Mouse (Mus musculus): ENCODE data around the gene Supt3. TPM values are rescaled to one million over a fixed set of nuclear protein-coding genes. Genes with fewer than 3 reads are reported as not detected.
A peak's percentile ranks its signal among the peaks of the same experiment; 100 is the strongest.

The Supt3 gene
- polyA plus RNA-seq, 1 experiment from 2014 or later: 19.9 TPM

GRCm38 (mm10) chr17:45063776-45064175 is 286.8 kb downstream of the Supt3 start:
- H3K36me3 ChIP-seq (ENCODE audit: control insufficient read depth, insufficient read depth, low read length): no peaks in the 10 kb centered on the region
- H3K9me3 ChIP-seq (ENCODE audit: control insufficient read depth, low read length): no peaks in the 10 kb centered on the region
- H3K4me2 ChIP-seq (ENCODE audit: low read length): no peak overlapping the region
- no peak for DNase-seq
- 88% methylated on average over 5 of the region's 5 CpGs for WGBS
- H3K27ac ChIP-seq (replicated peaks; ENCODE audit: low read depth, low read length): no peak overlapping the region
- 0 out of 2 replicates have a peak, but pooled peaks cover 3% of the 10 kb centered on the region for H3K4me1 ChIP-seq (ENCODE audit: control insufficient read depth, insufficient read depth, low read length)
- no peaks in the 10 kb centered on the region for H3K27me3 ChIP-seq (ENCODE audit: control insufficient read depth, insufficient read depth, low read length)
- ATAC-seq (ENCODE audit: low FRiP score, low TSS enrichment): no peak
- no peak overlapping the region for H3K9ac ChIP-seq (replicated peaks; ENCODE audit: low read length)
- H3K4me3 ChIP-seq (replicated peaks; ENCODE audit: low read depth, low read length): no peak overlapping the region

GRCm38 (mm10) chr17:45065465-45065864 is 288.5 kb downstream of the Supt3 start:
- no peak overlapping the region for H3K27ac ChIP-seq (replicated peaks; ENCODE audit: low read depth, low read length)
- no peaks in the 10 kb centered on the region for H3K36me3 ChIP-seq (ENCODE audit: control insufficient read depth, insufficient read depth, low read length)
- 75% methylated on average over 2 of the region's 2 CpGs for WGBS
- no peaks in the 10 kb centered on the region for H3K27me3 ChIP-seq (ENCODE audit: control insufficient read depth, insufficient read depth, low read length)
- no peak overlapping the region for H3K4me3 ChIP-seq (replicated peaks; ENCODE audit: low read depth, low read length)
- H3K9ac ChIP-seq (replicated peaks; ENCODE audit: low read length): no peak overlapping the region
- H3K4me1 ChIP-seq (ENCODE audit: control insufficient read depth, insufficient read depth, low read length): 0 out of 2 replicates have a peak, but pooled peaks cover 3% of the 10 kb centered on the region
- H3K9me3 ChIP-seq (ENCODE audit: control insufficient read depth, low read length): no peaks in the 10 kb centered on the region
- DNase-seq (no peak), ATAC-seq (ENCODE audit: low FRiP score, low TSS enrichment) (no peak)
- H3K4me2 ChIP-seq (ENCODE audit: low read length): no peak overlapping the region

DNA sequence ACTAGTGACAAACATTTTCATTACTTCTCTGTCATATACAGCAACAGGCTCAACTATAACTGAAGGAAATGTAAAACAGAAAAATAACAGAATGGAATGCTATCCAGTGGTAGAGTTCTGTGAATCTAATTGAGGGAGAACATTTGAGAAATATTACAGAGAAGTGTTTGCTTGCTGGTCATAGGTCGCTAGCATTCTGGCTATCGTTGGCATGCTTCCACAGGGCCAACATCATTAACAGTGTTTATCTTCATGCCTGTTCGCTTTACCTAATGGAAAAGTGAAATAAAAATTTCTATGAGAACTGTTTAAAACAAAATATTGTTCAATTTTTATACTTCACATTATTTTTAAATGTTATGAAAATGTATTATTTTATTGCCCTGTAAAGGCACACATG is 290.5 kb downstream of the Supt3 start:
- Histone ChIP-seq H3K9me3 (ENCODE audit: control insufficient read depth, low read length) (no peaks in the 10 kb centered on the region), H3K9ac (replicated peaks; ENCODE audit: low read length) (no peak overlapping the region), H3K27ac (replicated peaks; ENCODE audit: low read depth, low read length) (no peak overlapping the region), H3K4me1 (ENCODE audit: control insufficient read depth, insufficient read depth, low read length) (0 out of 2 replicates have a peak, but pooled peaks cover 3% of the 10 kb centered on the region), H3K4me3 (replicated peaks; ENCODE audit: low read depth, low read length) (no peak overlapping the region), H3K36me3 (ENCODE audit: control insufficient read depth, insufficient read depth, low read length) (no peaks in the 10 kb centered on the region), H3K27me3 (ENCODE audit: control insufficient read depth, insufficient read depth, low read length) (no peaks in the 10 kb centered on the region), H3K4me2 (ENCODE audit: low read length) (no peak overlapping the region)
- no peak for ATAC-seq (ENCODE audit: low FRiP score, low TSS enrichment)
- 93% methylated on average over 3 of the region's 3 CpGs for WGBS
- no peak for DNase-seq

GRCm38 (mm10) chr17:45068321-45068720 is 291.4 kb downstream of the Supt3 start:
- H3K27ac ChIP-seq (replicated peaks; ENCODE audit: low read depth, low read length): no peak overlapping the region
- ATAC-seq (ENCODE audit: low FRiP score, low TSS enrichment) (no peak), DNase-seq (peak; percentile 33)
- H3K27me3 ChIP-seq (ENCODE audit: control insufficient read depth, insufficient read depth, low read length): no peaks in the 10 kb centered on the region
- H3K36me3 ChIP-seq (ENCODE audit: control insufficient read depth, insufficient read depth, low read length): no peaks in the 10 kb centered on the region
- no peak overlapping the region for H3K4me2 ChIP-seq (ENCODE audit: low read length)
- H3K9ac ChIP-seq (replicated peaks; ENCODE audit: low read length): no peak overlapping the region
- WGBS: 30% methylated on average over 7 of the region's 7 CpGs
- no peaks in the 10 kb centered on the region for H3K9me3 ChIP-seq (ENCODE audit: control insufficient read depth, low read length)
- H3K4me1 ChIP-seq (ENCODE audit: control insufficient read depth, insufficient read depth, low read length): 0 out of 2 replicates have a peak, but pooled peaks cover 3% of the 10 kb centered on the region
- H3K4me3 ChIP-seq (replicated peaks; ENCODE audit: low read depth, low read length): no peak overlapping the region

GRCm38 (mm10) chr17:45072495-45073347 is 295.8 kb downstream of the Supt3 start:
- no peak overlapping the region for H3K4me2 ChIP-seq (ENCODE audit: low read length)
- no peak for DNase-seq
- no peak overlapping the region for H3K27ac ChIP-seq (replicated peaks; ENCODE audit: low read depth, low read length)
- 0 out of 2 replicates have a peak, but pooled peaks cover 3% of the 10 kb centered on the region for H3K4me1 ChIP-seq (ENCODE audit: control insufficient read depth, insufficient read depth, low read length)
- no peak overlapping the region for H3K9ac ChIP-seq (replicated peaks; ENCODE audit: low read length)
- 71% methylated on average over 7 of the region's 7 CpGs for WGBS
- H3K36me3 ChIP-seq (ENCODE audit: control insufficient read depth, insufficient read depth, low read length): no peaks in the 10 kb centered on the region
- ATAC-seq (ENCODE audit: low FRiP score, low TSS enrichment): no peak
- H3K9me3 ChIP-seq (ENCODE audit: control insufficient read depth, low read length): no peaks in the 10 kb centered on the region
- H3K4me3 ChIP-seq (replicated peaks; ENCODE audit: low read depth, low read length): no peak overlapping the region
- H3K27me3 ChIP-seq (ENCODE audit: control insufficient read depth, insufficient read depth, low read length): no peaks in the 10 kb centered on the region

GRCm38 (mm10) chr17:45073348-45073634 is 296.3 kb downstream of the Supt3 start:
- no peaks in the 10 kb centered on the region for H3K27me3 ChIP-seq (ENCODE audit: control insufficient read depth, insufficient read depth, low read length)
- H3K27ac ChIP-seq (replicated peaks; ENCODE audit: low read depth, low read length): no peak overlapping the region
- no peaks in the 10 kb centered on the region for H3K36me3 ChIP-seq (ENCODE audit: control insufficient read depth, insufficient read depth, low read length)
- no peak overlapping the region for H3K4me3 ChIP-seq (replicated peaks; ENCODE audit: low read depth, low read length)
- no peaks in the 10 kb centered on the region for H3K9me3 ChIP-seq (ENCODE audit: control insufficient read depth, low read length)
- ATAC-seq (ENCODE audit: low FRiP score, low TSS enrichment): no peak
- H3K4me2 ChIP-seq (ENCODE audit: low read length): no peak overlapping the region
- H3K4me1 ChIP-seq (ENCODE audit: control insufficient read depth, insufficient read depth, low read length): 0 out of 2 replicates have a peak, but pooled peaks cover 2% of the 10 kb centered on the region
- WGBS: 94% methylated on average over 8 of the region's 8 CpGs
- no peak overlapping the region for H3K9ac ChIP-seq (replicated peaks; ENCODE audit: low read length)
- no peak for DNase-seq

DNA sequence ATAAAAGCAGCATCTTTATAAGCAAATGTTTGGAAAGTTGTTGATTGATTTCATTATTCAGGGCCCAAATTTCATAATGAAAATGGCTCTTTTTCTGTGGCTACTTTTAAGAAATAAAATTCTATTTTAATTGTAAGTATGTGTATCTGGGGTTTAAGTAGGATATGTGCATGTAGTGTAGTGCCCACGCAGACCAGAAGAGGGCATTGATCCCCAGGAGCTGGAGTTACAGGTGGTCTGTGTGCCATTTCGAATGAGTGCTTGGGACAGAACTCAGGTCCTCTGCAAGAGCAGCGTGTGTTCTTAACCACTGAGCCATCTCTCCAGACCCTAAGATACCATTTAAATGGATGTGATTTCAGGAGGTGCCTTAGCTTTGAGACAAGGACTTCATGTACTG is 296.8 kb downstream of the Supt3 start:
- DNase-seq: no peak
- ATAC-seq (ENCODE audit: low FRiP score, low TSS enrichment): no peak

DNA sequence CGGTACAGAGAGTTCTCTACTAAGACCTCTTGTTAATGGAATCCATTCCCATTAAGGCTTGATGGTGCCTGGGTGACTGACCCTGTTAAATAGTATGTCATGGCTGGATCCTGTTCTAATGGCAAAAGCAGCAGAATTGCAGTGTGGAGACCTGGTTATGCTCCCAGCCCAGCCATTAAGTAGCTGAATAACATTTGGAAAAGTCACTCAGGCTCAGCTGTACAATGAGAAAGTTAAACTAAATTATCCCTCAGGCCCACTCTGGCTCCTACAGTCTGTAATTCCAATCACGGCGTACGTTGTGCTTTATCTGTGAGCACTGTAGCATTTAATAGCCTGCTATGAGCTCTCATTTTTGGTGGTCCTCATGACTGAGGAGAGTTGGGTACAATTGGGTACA is 300.0 kb downstream of the Supt3 start:
- H3K27me3 ChIP-seq (ENCODE audit: control insufficient read depth, insufficient read depth, low read length): no peaks in the 10 kb centered on the region
- H3K36me3 ChIP-seq (ENCODE audit: control insufficient read depth, insufficient read depth, low read length): no peaks in the 10 kb centered on the region
- DNase-seq (no peak), ATAC-seq (ENCODE audit: low FRiP score, low TSS enrichment) (no peak)
- no peaks in the 10 kb centered on the region for H3K9me3 ChIP-seq (ENCODE audit: control insufficient read depth, low read length)
- H3K4me3 ChIP-seq (replicated peaks; ENCODE audit: low read depth, low read length): no peak overlapping the region
- H3K9ac ChIP-seq (replicated peaks; ENCODE audit: low read length): no peak overlapping the region
- WGBS: 83% methylated on average over 4 of the region's 4 CpGs
- H3K4me2 ChIP-seq (ENCODE audit: low read length): no peak overlapping the region
- no peak overlapping the region for H3K27ac ChIP-seq (replicated peaks; ENCODE audit: low read depth, low read length)
- H3K4me1 ChIP-seq (ENCODE audit: control insufficient read depth, insufficient read depth, low read length): 0 out of 2 replicates have a peak, but pooled peaks cover 2% of the 10 kb centered on the region

More for the DNA sequence above, 296.8 kb downstream of the Supt3 start:
- no peak overlapping the region for H3K9ac ChIP-seq (replicated peaks; ENCODE audit: low read length)
- no peaks in the 10 kb centered on the region for H3K4me1 ChIP-seq (ENCODE audit: control insufficient read depth, insufficient read depth, low read length)
- no peak overlapping the region for H3K27ac ChIP-seq (replicated peaks; ENCODE audit: low read depth, low read length)
- H3K27me3 ChIP-seq (ENCODE audit: control insufficient read depth, insufficient read depth, low read length): no peaks in the 10 kb centered on the region
- 88% methylated on average over 3 of the region's 3 CpGs for WGBS
- no peaks in the 10 kb centered on the region for H3K9me3 ChIP-seq (ENCODE audit: control insufficient read depth, low read length)
- H3K4me2 ChIP-seq (ENCODE audit: low read length): no peak overlapping the region
- H3K36me3 ChIP-seq (ENCODE audit: control insufficient read depth, insufficient read depth, low read length): no peaks in the 10 kb centered on the region
- H3K4me3 ChIP-seq (replicated peaks; ENCODE audit: low read depth, low read length): no peak overlapping the region
